Mouse (Mus musculus): ENCODE data around the gene Taar1.

Taar1 gene

DNA sequence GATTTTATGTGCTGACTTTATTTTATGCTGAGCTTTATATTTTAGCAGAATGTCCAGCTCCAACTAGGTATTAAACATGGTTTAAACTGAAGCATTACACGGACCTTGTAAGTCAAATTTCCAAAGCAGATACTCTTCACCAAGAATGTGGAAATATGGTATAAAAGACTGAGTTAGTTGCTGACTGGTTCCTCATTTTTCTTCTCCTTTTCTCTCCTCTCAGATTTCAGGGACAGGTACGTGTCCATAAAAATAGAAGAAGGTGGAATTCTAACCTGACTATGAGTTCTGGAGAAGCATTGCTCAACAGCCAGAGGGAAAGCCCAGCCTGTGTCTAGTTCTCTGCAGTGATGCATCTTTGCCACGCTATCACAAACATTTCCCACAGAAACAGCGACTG is at the start of gene Taar1:
Taar1 (plus strand) TSS at position 301 of the 400 bp plus-strand sequence.
- DNase-seq (ENCODE audit: extremely low read depth, low read depth, low spot score): no peak

DNA sequence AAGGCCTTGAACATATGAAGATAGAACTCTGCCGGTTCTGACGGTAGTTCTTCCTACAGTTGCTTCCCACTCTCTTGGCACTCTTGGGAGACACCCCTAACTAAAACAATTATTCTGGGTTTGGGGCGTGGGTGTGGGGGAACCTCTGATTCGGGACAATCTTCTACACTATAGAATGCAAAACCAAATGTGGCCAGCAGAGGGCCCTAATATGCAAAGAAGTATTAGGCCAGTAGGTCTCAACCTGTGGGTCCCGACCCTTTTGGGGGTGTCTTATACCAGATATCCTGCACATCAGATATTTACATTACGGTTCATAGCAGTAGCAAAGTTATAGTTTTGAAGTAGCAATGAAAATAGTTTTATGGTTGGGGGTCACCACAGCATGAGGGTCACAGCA is 39.5 kb upstream of the Taar1 start:
- DNase-seq (ENCODE audit: extremely low read depth, low read depth, low spot score): no peak

DNA sequence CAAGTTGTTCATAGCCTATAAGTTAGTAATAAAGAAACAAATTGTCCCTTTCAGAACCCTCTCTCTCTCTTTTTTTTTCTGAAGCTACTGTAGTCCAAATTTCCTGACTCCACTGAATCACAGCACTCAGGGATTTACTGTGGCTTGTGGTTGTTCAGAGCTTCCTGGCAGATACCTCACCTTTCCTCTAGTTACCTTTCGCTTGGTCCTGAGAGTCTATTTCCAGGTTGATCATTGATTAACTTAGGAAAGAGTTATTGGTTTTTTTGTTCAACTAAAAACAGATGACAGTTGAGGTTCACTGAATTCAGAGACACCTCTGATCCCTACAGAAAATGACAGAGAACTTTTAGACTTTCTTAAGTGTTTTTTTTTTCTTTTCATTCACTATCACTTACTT is 35.2 kb upstream of the Taar1 start:
- DNase-seq (ENCODE audit: extremely low read depth, low read depth, low spot score): no peak

DNA sequence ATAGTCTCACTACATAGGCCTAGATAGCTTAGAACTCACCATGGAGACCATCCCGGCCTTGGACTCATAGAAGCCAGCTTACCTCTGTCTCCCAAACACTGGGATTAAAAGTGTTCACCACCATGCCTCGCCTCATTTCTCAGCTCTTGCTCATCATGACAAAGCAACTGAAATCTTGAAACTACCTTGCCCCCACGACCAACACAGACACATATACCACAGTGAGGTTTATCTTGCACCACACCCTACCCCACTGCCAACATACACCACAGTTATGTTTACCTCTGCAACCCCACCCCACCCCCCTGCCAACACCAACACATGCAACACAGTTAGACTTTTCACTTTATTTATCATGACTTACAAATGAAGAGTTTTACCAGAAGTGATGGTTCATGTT is 34.1 kb upstream of the Taar1 start:
- DNase-seq (ENCODE audit: extremely low read depth, low read depth, low spot score): no peak

DNA sequence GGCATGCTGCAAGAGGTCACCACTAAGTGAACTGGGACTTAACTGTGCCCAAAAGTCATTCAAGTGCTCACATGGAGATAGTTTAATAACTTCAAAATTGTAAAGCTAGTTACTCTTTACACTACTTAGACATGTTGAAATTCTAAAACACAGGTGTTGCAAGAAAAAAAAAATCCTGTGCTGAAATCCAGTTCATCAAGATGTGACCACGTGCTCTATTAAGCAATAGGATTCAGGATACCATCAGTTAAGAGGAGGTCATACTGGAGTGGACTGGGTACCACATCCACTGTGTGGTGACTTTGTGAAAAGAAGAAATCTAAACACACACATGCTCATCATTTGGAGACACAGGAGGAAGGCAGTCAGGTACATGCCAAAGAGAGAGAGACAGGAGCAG is 27.2 kb upstream of the Taar1 start:
- peak; percentile 49 for DNase-seq (ENCODE audit: extremely low read depth, low read depth, low spot score)

DNA sequence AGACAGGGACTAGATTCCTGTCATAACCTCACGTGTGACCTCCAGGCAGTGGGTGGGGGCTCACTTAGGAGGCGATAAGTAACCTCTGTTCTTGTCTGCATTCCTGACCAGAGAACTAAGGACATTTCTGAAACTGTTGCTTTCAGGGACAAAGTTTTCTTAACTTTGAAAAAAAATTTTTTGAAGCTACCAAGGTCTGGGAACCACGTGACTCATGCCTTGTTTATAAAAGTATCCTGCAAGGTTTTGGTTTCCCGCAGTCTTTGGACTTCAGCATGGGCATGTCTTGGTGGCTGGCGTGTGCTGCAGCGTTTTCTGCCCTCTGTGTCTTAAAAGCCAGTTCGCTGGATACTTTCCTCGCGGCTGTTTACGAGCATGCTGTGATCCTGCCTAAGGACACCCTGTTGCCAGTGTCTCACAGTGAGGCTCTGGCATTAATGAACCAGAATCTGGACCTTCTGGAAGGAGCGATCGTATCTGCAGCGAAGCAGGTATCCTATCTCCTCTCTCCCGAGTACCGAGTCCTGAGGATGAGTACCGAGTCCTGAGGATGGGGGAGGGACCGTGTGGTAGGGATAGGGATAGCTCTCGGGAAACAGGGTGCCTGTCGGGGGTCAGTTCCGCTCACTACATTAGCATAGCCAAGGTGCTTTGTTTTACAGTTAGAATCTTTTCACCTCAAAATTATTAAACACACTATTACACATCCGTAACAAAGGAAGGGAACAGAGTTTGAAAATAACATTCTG is 25.4 kb upstream of the Taar1 start, which contains the start of gene Vnn1:
Vnn1 (plus strand) TSS at position 88 of the 749 bp plus-strand sequence.
- DNase-seq (ENCODE audit: extremely low read depth, low read depth, low spot score): no peak

DNA sequence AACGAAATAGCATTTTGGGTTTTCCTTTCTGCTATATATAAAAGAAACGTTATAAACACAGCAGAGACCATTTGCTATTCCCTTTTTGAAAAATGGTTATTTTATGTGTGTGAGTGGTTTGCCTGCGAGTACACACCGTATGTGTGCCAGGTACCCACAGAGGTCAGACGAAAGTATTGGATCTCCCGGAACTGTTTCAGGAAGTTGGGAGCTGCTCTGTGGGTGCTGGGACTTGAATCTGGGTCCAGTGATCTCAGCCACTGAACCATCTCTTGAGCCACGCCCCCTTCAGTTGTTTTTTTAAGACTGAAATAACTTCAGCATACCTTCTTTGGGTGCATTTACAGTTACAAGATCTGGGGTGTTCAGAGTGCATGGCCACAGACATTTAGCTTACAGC is 24.8 kb upstream of the Taar1 start:
- DNase-seq (ENCODE audit: extremely low read depth, low read depth, low spot score): no peak

DNA sequence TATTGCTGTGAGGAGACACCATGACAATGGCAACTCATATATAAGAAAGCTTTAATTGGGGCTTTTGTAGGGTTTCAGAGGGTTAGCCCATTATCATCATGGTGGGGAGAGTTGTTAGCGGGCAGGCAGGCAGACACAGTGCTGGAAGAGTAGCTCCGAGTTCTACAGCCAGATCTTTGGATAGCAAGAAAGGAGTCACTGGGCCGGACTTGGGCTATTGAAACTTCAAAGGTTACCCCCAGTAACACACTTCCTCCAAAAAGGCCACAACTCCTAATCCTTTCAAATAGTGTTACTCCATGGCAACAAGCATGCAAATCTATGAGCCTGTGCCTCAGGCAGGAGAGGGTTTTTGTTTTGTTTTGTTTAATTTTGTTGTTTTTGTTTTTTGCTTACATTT is 19.0 kb upstream of the Taar1 start:
- DNase-seq (ENCODE audit: extremely low read depth, low read depth, low spot score): no peak

DNA sequence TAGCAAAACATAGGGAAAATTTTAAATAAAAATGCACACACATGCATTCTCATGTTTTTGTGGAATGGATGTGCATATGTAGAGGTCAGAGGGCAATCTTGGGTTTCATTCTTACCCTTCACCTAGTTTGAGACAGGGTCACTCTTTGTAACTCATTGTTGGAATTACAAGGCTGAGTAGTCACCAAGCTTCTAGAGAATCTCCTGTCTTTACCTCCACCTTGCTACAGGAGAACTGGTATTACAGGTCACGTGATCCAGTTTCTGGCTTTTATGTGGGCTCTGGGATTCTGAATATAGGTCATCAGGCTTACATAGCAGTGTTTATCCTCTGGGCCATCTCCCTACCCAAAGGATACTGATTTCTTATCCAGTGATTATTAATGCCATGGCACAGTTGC is 14.5 kb upstream of the Taar1 start:
- no peak for DNase-seq (ENCODE audit: extremely low read depth, low read depth, low spot score)

DNA sequence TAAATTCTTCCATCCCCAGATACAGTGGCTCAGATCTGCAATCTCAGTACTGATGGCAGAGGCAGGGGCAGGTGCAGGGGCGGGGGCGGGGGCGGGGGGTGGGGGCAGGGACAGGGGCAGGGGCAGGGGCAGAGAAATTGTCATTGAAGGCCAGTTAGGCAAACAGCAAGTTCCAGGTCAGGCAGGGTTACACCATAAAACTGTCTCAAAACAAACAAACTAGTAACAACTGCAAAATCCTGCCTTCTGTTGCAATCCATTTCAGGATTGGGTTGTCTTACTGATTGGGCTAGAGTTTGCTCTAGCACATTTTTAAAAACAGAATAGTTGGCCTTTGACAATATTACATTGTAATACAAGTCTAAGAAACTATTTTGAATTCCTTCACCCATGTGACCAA is 2.3 kb downstream of the Taar1 start:
- no peak for DNase-seq (ENCODE audit: extremely low read depth, low read depth, low spot score)

DNA sequence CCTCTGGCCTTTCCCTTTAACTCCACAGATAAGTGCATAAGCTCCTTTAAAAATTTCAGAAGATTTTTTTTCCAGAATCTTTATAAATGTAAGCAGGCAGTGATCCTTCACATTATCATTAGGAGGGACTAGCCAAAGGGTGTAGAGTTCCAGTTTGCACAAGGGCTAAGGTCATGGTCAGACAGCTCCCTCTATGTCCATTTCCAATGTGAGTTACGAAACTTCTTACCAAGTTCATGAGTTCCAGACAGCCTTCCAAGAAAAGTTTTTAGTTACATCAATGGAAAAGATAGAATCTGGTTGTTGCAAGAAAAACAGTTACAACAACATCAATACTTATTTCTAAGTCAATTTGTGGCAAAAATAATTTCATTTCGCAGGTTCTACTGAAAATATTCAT is 3.8 kb downstream of the Taar1 start:
- DNase-seq (ENCODE audit: extremely low read depth, low read depth, low spot score): no peak

DNA sequence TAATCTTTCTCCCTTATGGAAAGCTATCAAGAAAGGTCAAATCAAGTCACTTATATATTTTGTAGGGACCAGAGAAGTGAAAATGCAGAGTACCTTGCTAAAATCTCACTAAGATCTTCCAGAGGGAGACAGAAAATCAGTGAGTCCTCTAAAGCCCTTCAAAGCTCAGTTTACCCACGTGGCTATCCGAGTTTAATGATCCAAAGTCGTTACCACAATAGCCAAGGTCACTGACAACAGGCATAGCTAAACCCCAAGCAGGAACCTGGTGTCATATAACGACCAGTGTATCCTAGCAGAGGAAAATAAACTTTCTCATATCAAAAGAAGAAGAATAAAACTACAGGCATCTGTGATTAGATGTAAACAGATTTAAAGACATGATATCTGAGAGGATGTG is 17.5 kb downstream of the Taar1 start:
- no peak for DNase-seq (ENCODE audit: extremely low read depth, low read depth, low spot score)

DNA sequence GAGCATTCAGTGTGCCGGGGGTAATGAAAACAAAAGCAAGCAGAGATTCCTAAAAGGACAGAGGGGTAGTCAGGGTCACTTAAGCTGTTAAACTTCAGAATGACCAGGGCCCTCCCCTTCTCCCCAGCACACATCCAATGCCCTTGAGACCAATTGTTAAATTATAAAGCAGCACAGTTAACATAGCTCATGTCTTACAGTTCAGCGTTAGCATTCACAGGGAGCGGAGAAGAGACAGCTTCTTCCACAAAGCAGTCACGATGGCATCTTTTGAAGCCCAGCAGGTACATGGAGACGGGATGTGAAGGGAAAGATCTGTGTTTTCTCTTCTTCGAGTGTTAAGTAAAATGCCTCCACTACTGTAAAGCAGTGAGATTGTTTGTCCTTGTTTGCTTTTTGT is 18.2 kb downstream of the Taar1 start, which contains the start of gene Taar2:
Taar2 (plus strand) TSS at position 261 of the 400 bp plus-strand sequence.
- DNase-seq (ENCODE audit: extremely low read depth, low read depth, low spot score): no peak

DNA sequence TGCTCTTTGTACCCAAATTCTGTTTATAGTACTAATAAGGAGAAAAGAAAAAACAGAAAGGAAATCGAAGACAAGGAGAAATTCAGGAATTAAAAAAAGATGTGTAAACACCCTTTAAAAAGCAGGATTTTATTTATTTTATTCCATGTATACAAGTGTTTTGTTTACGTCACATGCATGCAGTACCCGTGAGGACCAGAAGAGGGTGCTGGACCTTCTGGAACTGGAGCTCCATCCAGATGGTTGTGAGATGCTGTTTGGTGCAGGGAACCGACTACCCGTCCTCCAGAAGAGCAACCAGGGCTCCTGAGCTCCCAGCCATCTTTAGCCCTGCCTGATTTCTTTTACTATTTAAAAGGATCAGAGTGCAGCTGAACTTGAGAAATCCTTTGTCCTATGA is 22.3 kb downstream of the Taar1 start:
- DNase-seq (ENCODE audit: extremely low read depth, low read depth, low spot score): no peak

DNA sequence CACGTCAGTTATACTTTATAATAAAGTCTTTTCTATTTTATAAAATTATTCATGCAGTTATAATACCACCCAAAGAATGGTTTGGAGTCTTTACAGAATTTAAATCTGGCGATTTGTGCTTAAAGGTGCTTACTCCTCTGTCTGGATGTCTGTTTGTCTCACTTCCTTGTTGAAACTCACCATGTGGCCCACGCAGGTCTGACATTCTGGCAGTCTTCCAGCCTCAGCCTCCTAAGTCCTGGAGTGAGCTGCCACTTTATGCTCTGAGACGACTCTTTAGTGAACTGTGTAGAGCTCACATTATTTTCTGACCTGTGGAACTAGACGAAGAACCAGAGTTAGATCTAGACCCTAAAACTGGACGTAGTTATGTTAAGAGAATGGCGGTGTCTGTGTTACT is 27.9 kb downstream of the Taar1 start:
- no peak for DNase-seq (ENCODE audit: extremely low read depth, low read depth, low spot score)

DNA sequence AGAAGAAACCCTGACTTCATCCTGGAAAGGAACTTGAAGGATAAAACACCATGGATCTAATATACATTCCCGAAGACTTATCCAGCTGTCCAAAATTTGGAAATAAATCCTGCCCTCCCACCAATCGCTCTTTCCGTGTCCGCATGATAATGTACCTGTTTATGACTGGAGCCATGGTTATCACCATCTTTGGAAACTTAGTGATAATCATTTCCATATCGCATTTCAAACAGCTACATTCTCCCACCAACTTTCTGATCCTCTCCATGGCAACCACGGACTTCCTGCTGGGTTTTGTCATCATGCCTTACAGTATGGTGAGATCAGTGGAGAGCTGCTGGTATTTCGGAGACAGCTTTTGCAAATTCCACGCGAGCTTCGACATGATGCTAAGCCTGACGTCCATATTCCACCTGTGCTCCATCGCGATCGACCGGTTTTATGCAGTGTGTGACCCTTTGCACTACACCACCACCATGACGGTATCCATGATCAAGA is 29.4 kb downstream of the Taar1 start, which contains the start of gene Taar3:
Taar3 (plus strand) TSS at position 51 of the 498 bp plus-strand sequence.
- no peak for DNase-seq (ENCODE audit: extremely low read depth, low read depth, low spot score)

DNA sequence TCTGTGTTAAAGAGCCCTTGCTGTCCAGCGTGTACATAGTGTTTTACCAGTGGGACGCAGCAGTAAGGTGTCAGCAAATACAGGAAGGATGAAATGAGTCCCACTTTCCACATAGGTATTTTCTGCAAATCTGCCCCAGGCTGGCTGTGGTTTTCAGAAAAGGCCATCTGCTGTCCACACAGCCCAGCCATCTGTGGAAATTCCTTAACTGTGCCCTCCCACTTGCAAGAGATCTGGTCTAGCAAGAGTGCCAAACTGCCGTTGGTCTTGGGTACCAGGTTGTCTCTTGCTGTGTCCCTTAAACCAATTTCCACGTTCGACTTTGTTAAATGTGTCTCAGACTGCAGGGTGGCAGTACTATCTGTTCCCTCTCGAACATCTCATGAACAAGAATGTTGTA is 31.6 kb downstream of the Taar1 start:
- DNase-seq (ENCODE audit: extremely low read depth, low read depth, low spot score): no peak

DNA sequence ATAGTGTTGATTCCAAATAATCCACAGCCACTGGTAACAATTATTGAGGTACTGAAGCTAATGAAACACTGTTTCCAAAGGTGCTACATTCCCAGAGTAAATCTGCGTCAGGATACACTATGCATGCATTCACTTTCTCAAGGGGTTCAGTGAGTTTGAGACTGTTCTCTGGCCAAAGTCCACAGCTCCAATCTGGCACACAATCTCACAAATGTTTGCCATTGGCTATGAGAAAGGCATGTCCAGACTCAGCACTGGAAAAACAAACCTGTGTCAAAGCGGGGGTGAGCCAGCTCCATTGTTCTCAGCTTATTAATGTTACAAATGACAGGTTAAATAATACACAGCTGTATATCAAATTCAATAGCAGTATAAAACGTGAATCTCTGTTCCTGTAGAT is 38.9 kb downstream of the Taar1 start:
- DNase-seq (ENCODE audit: extremely low read depth, low read depth, low spot score): peak; percentile 45

DNA sequence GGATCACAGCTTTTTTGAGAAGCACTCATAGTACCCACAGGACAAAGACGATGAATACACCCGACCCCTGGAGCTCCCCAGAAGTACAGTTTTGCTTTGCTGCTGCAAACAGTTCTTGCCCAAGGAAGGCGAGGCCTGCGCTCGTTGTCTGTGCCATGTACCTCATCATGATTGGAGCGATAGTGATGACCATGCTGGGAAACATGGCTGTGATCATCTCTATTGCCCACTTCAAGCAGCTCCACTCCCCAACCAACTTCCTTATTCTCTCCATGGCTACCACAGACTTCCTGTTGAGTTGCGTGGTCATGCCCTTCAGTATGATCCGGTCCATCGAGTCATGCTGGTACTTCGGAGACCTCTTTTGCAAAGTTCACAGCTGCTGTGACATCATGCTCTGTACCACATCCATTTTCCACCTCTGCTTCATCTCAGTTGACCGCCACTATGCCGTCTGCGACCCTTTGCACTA is 40.3 kb downstream of the Taar1 start, which contains the start of gene Taar4:
Taar4 (plus strand) TSS at position 51 of the 472 bp plus-strand sequence.
- DNase-seq (ENCODE audit: extremely low read depth, low read depth, low spot score): no peak

DNA sequence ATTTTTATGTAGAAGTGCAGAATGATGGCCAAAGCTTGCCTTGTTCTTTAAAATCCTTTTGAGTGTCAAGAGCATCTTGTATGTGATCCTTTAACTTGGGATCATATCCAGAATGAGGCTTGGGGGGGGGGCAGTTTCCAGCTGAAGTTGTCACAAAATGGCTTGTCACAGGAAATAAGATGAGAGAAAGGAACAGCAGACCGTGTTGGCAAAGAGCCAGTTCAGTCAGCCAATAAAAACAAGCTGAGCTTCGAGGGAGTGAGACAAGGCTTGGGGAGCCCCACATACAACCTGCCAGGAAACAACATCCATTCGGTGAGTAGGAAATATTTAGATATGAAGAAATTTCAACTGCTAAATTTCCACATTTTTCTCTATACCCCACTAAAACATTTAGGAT is 43.3 kb downstream of the Taar1 start:
- no peak for DNase-seq (ENCODE audit: extremely low read depth, low read depth, low spot score)

DNA sequence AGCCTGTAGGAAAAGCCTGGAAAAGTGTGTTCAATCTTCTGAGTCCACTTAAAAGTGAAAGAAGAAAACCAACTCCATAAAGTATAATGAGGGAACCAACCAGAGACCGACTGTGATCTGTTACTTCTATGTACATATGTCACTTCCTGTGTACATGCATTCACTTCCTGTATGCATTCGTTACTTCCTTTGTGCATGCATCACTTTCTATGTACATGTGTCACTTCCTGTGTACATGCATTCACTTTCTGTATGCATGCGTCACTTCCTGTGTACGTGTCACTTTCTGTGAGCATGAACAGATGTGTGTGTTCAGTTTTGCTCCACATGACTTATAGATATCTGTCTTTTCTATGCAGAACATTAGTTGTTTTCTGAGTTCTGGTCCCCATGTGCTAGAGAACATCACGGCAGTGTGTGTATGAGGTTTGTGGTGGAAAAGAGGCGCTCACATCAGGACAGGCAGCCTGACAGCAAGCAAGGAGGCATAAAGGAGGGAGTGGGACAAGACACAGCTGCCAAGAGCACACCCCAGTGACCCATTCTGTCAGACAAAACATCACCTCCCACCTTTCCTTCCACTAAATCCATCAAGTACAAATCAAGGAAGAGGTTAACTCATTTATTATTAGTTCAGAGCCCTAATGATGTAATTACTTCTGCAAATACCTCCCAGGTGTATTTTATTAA is 44.9 kb downstream of the Taar1 start:
- DNase-seq (ENCODE audit: extremely low read depth, low read depth, low spot score): no peak

DNA sequence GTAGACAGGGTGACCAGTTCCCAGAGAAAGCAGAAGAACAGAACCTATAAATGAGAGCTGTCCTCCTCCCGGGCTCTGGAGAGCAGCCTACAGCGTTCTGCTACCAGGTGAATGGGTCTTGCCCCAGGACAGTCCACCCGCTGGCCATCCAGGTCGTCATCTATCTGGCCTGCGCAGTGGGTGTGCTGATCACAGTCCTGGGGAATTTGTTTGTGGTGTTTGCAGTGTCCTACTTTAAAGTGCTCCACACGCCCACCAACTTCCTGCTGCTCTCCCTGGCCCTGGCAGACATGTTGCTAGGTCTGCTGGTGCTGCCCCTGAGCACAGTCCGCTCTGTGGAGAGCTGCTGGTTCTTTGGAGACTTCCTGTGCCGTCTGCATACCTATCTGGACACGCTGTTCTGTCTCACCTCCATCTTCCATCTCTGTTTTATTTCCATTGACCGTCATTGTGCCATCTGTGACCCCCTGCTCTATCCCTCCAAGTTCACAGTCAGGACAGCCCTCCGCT is 50.6 kb downstream of the Taar1 start, which contains the start of gene Taar5:
Taar5 (plus strand) TSS at position 51 of the 510 bp plus-strand sequence.
- no peak for DNase-seq (ENCODE audit: extremely low read depth, low read depth, low spot score)

All from fat pad, adult 2 months (tissue).